Mouse (Mus musculus) forebrain, embryonic 11.5 days (tissue): Measurements from ENCODE around the gene Slc2a4. TPM values are rescaled to one million over a fixed set of nuclear protein-coding genes. Genes with fewer than 3 reads are reported as not detected.
"Not testable (repeated sequence)": the region's sequence is repeated elsewhere in the genome, so short reads cannot be mapped to it uniquely, and the experiment has no call there.

Experiments used
- ATAC-seq: fragments of 200-750 bp; cut with Nextera tagmentation; replicated peaks from 2 replicates; pipeline ENCODE4 v1.8.0; 2017; ENCODE audit warnings: moderate TSS enrichment; ENCODE audit not compliant: low FRiP score
- DNase-seq: peaks from one replicate; pipeline ENCODE4 v3.0.0-alpha.2; 2017; ENCODE audit warnings: low spot score
- H3K27ac ChIP-seq: fragments of 300-500 bp; sonication (generic); 2 replicates; pipeline ENCODE4 v1.5.1; 2014; ENCODE audit warnings: low read depth, low read length
- H3K27me3 ChIP-seq: fragments of 300-500 bp; sonication (generic); 2 replicates; pipeline ENCODE4 v1.6.1; 2014; ENCODE audit warnings: mild to moderate bottlenecking, low read length, mixed read lengths; ENCODE audit not compliant: control insufficient read depth, insufficient read depth
- H3K36me3 ChIP-seq: fragments of 300-500 bp; sonication (generic); 2 replicates; pipeline ENCODE4 v1.6.1; 2014; ENCODE audit warnings: mild to moderate bottlenecking, low read length, moderate library complexity, mixed read lengths; ENCODE audit not compliant: control insufficient read depth, insufficient read depth
- H3K4me1 ChIP-seq: fragments of 300-500 bp; sonication (generic); replicated peaks from 2 replicates; pipeline ENCODE4 v1.6.1; 2014; ENCODE audit warnings: low read length, mixed read lengths; ENCODE audit not compliant: control insufficient read depth, insufficient read depth
- H3K4me2 ChIP-seq: fragments of 300-500 bp; sonication (generic); 2 replicates; pipeline ENCODE4 v1.6.1; 2014; ENCODE audit warnings: low read depth, mild to moderate bottlenecking, low read length, moderate library complexity, mixed read lengths; ENCODE audit not compliant: severe bottlenecking
- H3K4me3 ChIP-seq: fragments of 300-500 bp; sonication (generic); 2 replicates; pipeline ENCODE4 v1.5.1; 2014; ENCODE audit warnings: low read depth, low read length
- H3K9ac ChIP-seq: fragments of 300-500 bp; sonication (generic); 2 replicates; pipeline ENCODE4 v1.6.1; 2014; ENCODE audit warnings: low read length
- H3K9me3 ChIP-seq: fragments of 300-500 bp; sonication (generic); 2 replicates; pipeline ENCODE4 v1.6.1; 2016; ENCODE audit warnings: low read length, mixed read lengths; ENCODE audit not compliant: control insufficient read depth
- WGBS: fragments of 180-500 bp; shearing (Covaris S2); extraction: QIAGEN DNeasy Blood & Tissue Kit; methylation state at CpG from one replicate; pipeline ENCODE4 v1.1.7; 2014; 5-methylcytosine and 5-hydroxymethylcytosine counted together
- polyA plus RNA-seq: library from polyadenylated mRNA; unstranded; fragments of >200 nt; fragmentation: Nextera tagmentation; extraction: Ambion mirVana; gene quantifications from 2 replicates; pipeline ENCODE4 v1.2.1, GENCODE M21; 2014

Gene Slc2a4
- polyA plus RNA-seq, 1 experiment from 2014 or later, result 14.8 TPM

GRCm38 (mm10) chr11:69916652-69917378, 31.2 kb downstream of the Slc2a4 start:
- not testable (repeated sequence) for H3K4me2 ChIP-seq, H3K4me3 ChIP-seq, DNase-seq

DNA sequence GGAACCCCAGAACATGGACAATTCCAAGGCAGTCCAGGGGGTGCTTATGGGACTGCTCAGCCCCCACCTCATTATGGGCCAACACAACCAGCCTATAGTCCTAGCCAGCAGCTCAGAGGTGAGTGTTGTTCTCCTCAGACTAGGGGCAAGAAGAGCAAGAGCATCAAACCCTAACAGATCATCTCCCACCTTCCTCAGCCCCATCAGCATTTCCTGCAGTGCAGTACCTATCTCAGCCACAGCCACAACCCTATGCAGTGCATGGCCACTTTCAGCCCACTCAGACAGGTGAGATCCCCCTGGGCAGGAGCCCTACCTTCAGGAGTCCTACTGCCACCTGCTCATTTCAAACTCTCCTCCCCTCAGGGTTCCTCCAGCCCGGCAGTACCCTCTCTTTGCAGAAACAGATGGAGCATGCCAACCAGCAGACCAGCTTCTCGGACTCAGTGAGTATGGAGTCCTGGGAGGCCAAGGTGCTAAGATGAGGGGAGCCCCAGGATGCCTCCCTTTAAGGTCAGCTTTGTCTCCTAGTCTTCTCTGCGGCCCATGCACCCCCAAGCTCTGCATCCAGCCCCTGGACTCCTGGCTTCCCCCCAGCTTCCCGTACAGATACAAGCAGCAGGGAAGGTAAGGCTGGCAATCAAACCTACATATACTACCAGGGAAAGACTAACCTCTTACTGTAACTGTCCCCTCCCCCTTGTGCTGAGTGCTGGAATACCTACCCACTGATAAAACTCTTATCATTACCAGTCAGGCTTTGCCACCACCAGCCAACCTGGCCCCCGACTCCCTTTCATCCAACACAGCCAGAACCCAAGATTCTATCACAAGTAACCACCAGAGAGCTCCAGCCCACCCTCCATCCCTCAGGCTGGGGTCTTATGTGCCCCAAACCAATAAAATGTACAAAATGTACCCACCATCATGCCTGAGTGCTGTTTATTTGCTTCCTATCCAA, 32.0 kb downstream of the Slc2a4 start:
- H3K27ac ChIP-seq, result no peak overlapping the region
- no peaks in the 10 kb centered on the region for H3K9me3 ChIP-seq
- H3K4me2 ChIP-seq, result peak overlapping the region; percentile 26; the same call in 1 of the 2 replicates
- H3K4me1 ChIP-seq, result peaks cover 29% of the 10 kb centered on the region
- DNase-seq (no peak), ATAC-seq (no peak)
- 0 out of 2 replicates have a peak overlapping the region, but pooled peaks have one; percentile 12 for H3K9ac ChIP-seq
- peaks cover 25% of the 10 kb centered on the region for H3K36me3 ChIP-seq
- WGBS, result 75% methylated on average over 5 of the region's 5 CpGs
- H3K27me3 ChIP-seq, result no peaks in the 10 kb centered on the region
- H3K4me3 ChIP-seq, result no peak overlapping the region

More at GRCm38 (mm10) chr11:69916652-69917378, 31.2 kb downstream of the Slc2a4 start:
- H3K27ac ChIP-seq, ATAC-seq, H3K9me3 ChIP-seq, H3K27me3 ChIP-seq, H3K9ac ChIP-seq: not testable (repeated sequence)
- peaks cover 23% of the 10 kb centered on the region for H3K36me3 ChIP-seq
- H3K4me1 ChIP-seq, result peaks cover 29% of the 10 kb centered on the region
- 58% methylated on average over 7 of the region's 7 CpGs for WGBS

- Histone ChIP-seq H3K27me3 (no peaks in the 10 kb centered on the region), H3K9ac (peak overlapping the region; percentile 89), H3K4me3 (peak overlapping the region; percentile 91), H3K4me2 (peak overlapping the region; percentile 99), H3K4me1 (peaks cover 29% of the 10 kb centered on the region), H3K9me3 (no peaks in the 10 kb centered on the region), H3K27ac (no peak overlapping the region), H3K36me3 (peaks cover 25% of the 10 kb centered on the region)
- 41% methylated on average over 9 of the region's 9 CpGs for WGBS
- ATAC-seq (no peak), DNase-seq (no peak)
Measured at GRCm38 (mm10) chr11:69914917-69915430, 33.0 kb downstream of the Slc2a4 start.

- Histone ChIP-seq H3K27ac (peak overlapping the region; percentile 69), H3K27me3 (no peaks in the 10 kb centered on the region), H3K4me3 (peak overlapping the region; percentile 91), H3K4me1 (peaks cover 25% of the 10 kb centered on the region), H3K9me3 (no peaks in the 10 kb centered on the region), H3K36me3 (peaks cover 29% of the 10 kb centered on the region), H3K4me2 (peak overlapping the region; percentile 99), H3K9ac (peak overlapping the region; percentile 89)
- ATAC-seq (no peak), DNase-seq (no peak)
- 4% methylated on average over 17 of the region's 17 CpGs for WGBS
Measured at GRCm38 (mm10) chr11:69914372-69914764, 33.6 kb downstream of the Slc2a4 start.

- Histone ChIP-seq H3K27ac (peak within 1 kb of the TSS; percentile 69), H3K9ac (peak within 1 kb of the TSS; percentile 89), H3K9me3 (no peaks in the 10 kb centered on the region), H3K4me3 (peak within 1 kb of the TSS; percentile 91), H3K4me2 (peak within 1 kb of the TSS; percentile 99), H3K27me3 (no peaks in the 10 kb centered on the region), H3K4me1 (peaks cover 20% of the 10 kb centered on the region), H3K36me3 (peaks cover 35% of the 10 kb centered on the region)
- WGBS, result 3% methylated on average over 61 of the region's 61 CpGs
- ATAC-seq (peak; percentile 86), DNase-seq (peak; percentile 94)
Measured at GRCm38 (mm10) chr11:69913554-69914371, 34.2 kb downstream of the Slc2a4 start, which contains the start of gene Gps2. TSS of gene Gps2 (plus strand) at chr11:69913888.

DNA sequence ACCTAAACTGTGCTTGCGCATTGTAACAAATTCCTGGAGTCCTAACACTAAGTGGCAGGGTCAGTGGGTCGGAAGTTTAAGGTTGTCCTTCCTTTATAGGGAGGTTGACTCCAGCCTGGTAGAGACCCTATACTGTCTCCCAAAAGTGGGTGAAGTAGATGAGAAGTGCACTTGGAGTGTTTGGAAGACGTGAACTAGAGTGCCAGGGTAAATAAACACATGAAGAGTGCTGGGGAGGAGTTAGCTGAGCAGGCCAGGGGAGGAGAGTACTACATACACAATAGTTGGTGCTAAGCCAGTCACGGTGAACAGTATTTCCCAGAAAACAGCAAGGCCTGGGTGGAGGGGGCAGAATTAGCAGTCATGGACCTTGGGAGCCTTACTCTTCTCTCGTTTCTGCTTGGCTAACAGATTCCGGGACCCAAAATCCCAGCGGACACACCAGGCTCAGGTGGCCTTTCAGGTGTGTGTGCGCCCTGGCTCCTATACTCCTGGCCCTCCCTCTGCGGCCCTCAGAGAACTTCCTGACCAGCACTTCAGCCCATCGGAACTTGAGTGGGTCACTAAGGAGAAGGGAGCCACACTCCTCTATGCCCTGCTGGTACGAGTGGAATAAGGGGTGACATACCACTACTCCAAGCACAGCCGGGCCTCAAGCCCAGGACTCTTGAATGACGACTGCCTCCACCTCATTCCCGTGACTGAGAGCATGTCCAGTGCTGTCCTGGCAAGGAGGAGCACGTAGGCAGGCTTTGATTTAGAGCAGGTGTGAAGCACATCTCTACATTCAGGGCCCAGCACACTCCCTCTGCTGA, 35.1 kb downstream of the Slc2a4 start:
- Histone ChIP-seq H3K9me3 (no peaks in the 10 kb centered on the region), H3K36me3 (peaks cover 42% of the 10 kb centered on the region), H3K4me1 (peaks cover 18% of the 10 kb centered on the region), H3K27me3 (no peaks in the 10 kb centered on the region), H3K27ac (no peak overlapping the region), H3K4me3 (peak overlapping the region; percentile 91), H3K4me2 (peak overlapping the region; percentile 99), H3K9ac (peak overlapping the region; percentile 89)
- 79% methylated on average over 15 of the region's 15 CpGs for WGBS
- no peak for DNase-seq
- ATAC-seq, result 0 out of 2 replicates have a peak, but pooled peaks have one; percentile 11

GRCm38 (mm10) chr11:69911701-69912100, 36.3 kb downstream of the Slc2a4 start:
- H3K4me3 ChIP-seq, result no peak overlapping the region
- H3K27ac ChIP-seq, result no peak overlapping the region
- DNase-seq (no peak), ATAC-seq (no peak)
- H3K36me3 ChIP-seq, result peaks cover 42% of the 10 kb centered on the region
- peaks cover 18% of the 10 kb centered on the region for H3K4me1 ChIP-seq
- 86% methylated on average over 6 of the region's 6 CpGs for WGBS
- H3K9ac ChIP-seq, result no peak overlapping the region
- no peaks in the 10 kb centered on the region for H3K27me3 ChIP-seq
- H3K4me2 ChIP-seq, result no peak overlapping the region
- no peaks in the 10 kb centered on the region for H3K9me3 ChIP-seq
